16 mouse cellular contexts compared by ENCODE assay signal in genomic region chr8:107936725-107937124, GRCm38 (mm10).
"Had no signal": no experiment of that assay in that cellular context is flagged by ENCODE, and none has a peak within 500 bp of the region (broad histone marks: within the 10 kb centered on the region; RNA-seq: fewer than 3 reads in every experiment).

No protein-coding gene starts in this region.

- H3K27ac ChIP-seq: neural tube, embryonic 13.5 days; neural tube, embryonic 15.5 days; stomach, embryonic 15.5 days; stomach, postnatal 0 days had no signal

- H3K4me1 ChIP-seq: stomach, embryonic 15.5 days had no signal

- H3K9me3 ChIP-seq: neural tube, embryonic 13.5 days; neural tube, embryonic 15.5 days; stomach, embryonic 15.5 days had no signal

- H3K9ac ChIP-seq: neural tube, embryonic 13.5 days; neural tube, embryonic 15.5 days; stomach, embryonic 15.5 days had no signal

- H3K27me3 ChIP-seq: neural tube, embryonic 13.5 days; neural tube, embryonic 15.5 days; stomach, embryonic 15.5 days had no signal

- DNase-seq: retina, postnatal 1 day; right cerebral cortex, adult 18-20 months; right cerebral cortex, postnatal 14 days; right cerebral cortex, postnatal 25 days; right cerebral cortex, postnatal 4 days; spleen, adult 18-20 months; thymus, adult 18-20 months; thymus, adult 2 months; thymus, postnatal 14 days; thymus, postnatal 25 days; thymus, postnatal 36 days; thymus, postnatal 4 days had no signal

- H3K4me3 ChIP-seq: neural tube, embryonic 13.5 days; neural tube, embryonic 15.5 days; stomach, embryonic 15.5 days had no signal

- H3K4me2 ChIP-seq: neural tube, embryonic 13.5 days; neural tube, embryonic 15.5 days; stomach, embryonic 15.5 days had no signal

- H3K36me3 ChIP-seq: neural tube, embryonic 13.5 days; neural tube, embryonic 15.5 days; stomach, embryonic 15.5 days had no signal
